Mouse (Mus musculus): ENCODE measurements around the gene Chchd6.

GRCm38 (mm10) chr6:89393820-89394219 is 201.6 kb downstream of the Chchd6 start:
- TF ChIP-seq CTCF (conservative IDR thresholded peaks at IDR 0.05; ENCODE audit: low read length) (no peak), POU5F1 (IDR thresholded peaks at IDR 0.05; ENCODE audit: borderline replicate concordance, low read length) (no peak)

Data from E14TG2a.4 (cell line).